Mouse (Mus musculus): Measurements from ENCODE around the gene Tm9sf3.
"Not testable (repeated sequence)": the region's sequence is repeated elsewhere in the genome, so short reads cannot be mapped to it uniquely, and the experiment has no call there.

Tm9sf3 gene

GRCm38 (mm10) chr19:41263630-41264295, at the start of gene Tm9sf3:
Tm9sf3 (minus strand) TSS chr19:41263997.
- peak; percentile 85 for DNase-seq (ENCODE audit: extremely low spot score)

GRCm38 (mm10) chr19:41312587-41312986, 48.8 kb upstream of the Tm9sf3 start:
- not testable (repeated sequence) for DNase-seq (ENCODE audit: extremely low spot score)

DNA sequence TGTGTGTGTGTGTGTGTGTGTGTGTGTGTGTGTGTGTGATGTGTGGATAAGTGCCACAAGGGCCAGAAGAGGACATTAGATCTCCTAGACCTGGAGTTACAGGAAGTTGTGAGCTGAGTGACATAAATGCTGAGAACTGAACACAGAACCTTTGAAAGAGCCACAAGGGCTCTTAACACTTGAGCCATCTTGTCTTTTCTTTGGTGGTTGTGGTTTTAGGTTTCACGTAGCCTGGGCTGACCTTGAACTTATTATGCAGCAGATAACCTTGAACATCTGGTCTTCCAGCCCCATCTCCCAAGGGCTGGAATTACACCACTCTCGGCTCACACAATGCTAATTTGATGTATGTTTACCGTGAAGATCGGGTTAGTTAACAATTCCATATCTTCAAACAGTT, 48.2 kb upstream of the Tm9sf3 start:
- DNase-seq (ENCODE audit: extremely low spot score): no peak

GRCm38 (mm10) chr19:41310971-41311703, 47.3 kb upstream of the Tm9sf3 start:
- DNase-seq (ENCODE audit: extremely low spot score): peak; percentile 53

DNA sequence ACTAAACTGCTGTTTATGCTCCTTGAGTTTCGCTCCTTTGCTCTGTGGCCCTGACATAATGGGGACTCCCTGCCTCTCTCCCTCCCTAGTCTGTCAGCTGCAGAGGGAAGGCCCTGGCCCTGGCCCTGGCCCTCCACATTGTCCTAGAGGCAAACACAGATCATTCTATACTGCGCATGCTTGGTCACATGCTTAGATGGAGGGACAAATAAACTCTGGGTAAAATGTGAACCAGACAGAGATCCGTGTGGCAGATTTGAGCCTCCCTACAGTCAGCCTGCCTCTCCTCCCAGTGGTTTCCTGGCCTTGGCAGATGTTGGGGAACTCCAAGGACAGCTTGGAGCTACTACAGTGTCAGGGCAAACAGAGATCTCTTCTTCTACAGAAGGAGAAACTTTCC, 40.1 kb upstream of the Tm9sf3 start:
- DNase-seq (ENCODE audit: extremely low spot score): no peak

GRCm38 (mm10) chr19:41303433-41303832, 39.6 kb upstream of the Tm9sf3 start:
- no peak for DNase-seq (ENCODE audit: extremely low spot score)

- peak; percentile 35 for DNase-seq (ENCODE audit: extremely low spot score)
Observed at GRCm38 (mm10) chr19:41301856-41302255, 38.1 kb upstream of the Tm9sf3 start.

GRCm38 (mm10) chr19:41299446-41299845, 35.6 kb upstream of the Tm9sf3 start:
- no peak for DNase-seq (ENCODE audit: extremely low spot score)

GRCm38 (mm10) chr19:41290952-41291619, 27.3 kb upstream of the Tm9sf3 start:
- DNase-seq (ENCODE audit: extremely low spot score): no peak

- no peak for DNase-seq (ENCODE audit: extremely low spot score)
Observed at GRCm38 (mm10) chr19:41288568-41288967, 24.8 kb upstream of the Tm9sf3 start.

DNA sequence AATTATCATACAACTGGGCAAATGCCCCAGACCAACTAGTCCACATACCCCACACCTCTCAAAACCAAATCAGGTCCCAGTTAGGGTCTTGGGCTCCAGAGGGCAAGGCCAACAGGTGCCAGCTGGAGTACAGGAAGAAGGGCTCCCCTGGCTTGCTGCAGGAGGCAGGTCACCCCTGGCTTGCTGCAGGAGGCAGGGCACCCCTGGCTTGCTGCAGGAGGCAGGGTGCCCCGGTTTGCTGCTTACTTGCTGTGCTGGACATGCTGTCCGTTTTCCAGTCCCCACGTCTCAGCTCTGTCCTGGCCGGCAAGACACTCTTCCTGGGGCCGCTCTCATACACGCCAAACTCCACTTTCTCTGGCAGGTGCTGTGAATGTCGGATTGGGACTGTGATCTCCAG, 23.4 kb upstream of the Tm9sf3 start:
- no peak for DNase-seq (ENCODE audit: extremely low spot score)

GRCm38 (mm10) chr19:41284515-41284914, 20.7 kb upstream of the Tm9sf3 start:
- DNase-seq (ENCODE audit: extremely low spot score): no peak

GRCm38 (mm10) chr19:41282718-41283117, 18.9 kb upstream of the Tm9sf3 start:
- no peak for DNase-seq (ENCODE audit: extremely low spot score)

- DNase-seq (ENCODE audit: extremely low spot score): no peak
Observed at GRCm38 (mm10) chr19:41282216-41282615, 18.4 kb upstream of the Tm9sf3 start.

DNA sequence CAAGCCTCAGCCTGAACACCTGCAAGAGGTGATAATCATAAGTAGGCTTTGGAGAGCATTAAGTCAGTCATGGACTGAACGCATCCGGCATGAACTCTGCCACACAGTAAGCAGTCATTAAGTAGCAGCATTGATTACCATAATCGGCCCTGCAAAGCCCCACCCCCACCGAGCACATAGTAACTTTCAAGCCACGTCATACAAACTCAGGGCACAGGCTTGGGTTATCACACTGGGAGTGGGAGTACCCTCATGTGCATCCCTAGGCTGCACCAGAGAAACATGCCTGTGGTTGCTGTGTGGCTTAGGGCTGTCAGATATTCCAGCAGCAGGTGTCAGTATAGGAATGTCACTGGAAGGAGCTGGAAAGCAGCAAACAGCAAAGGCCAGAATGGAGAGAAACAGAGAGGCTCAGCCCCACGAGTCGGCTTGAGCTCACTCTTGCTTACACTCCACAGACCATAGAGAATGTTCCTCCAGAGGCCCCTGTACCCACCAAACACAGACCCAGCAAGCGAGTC, 16.0 kb upstream of the Tm9sf3 start:
- no peak for DNase-seq (ENCODE audit: extremely low spot score)

GRCm38 (mm10) chr19:41278606-41279005, 14.8 kb upstream of the Tm9sf3 start:
- DNase-seq (ENCODE audit: extremely low spot score): no peak

GRCm38 (mm10) chr19:41275588-41275987, 11.8 kb upstream of the Tm9sf3 start:
- DNase-seq (ENCODE audit: extremely low spot score): no peak

- DNase-seq (ENCODE audit: extremely low spot score): no peak
Observed at GRCm38 (mm10) chr19:41270906-41271305, 7.1 kb upstream of the Tm9sf3 start.

GRCm38 (mm10) chr19:41270151-41270727, 6.4 kb upstream of the Tm9sf3 start:
- no peak for DNase-seq (ENCODE audit: extremely low spot score)

DNA sequence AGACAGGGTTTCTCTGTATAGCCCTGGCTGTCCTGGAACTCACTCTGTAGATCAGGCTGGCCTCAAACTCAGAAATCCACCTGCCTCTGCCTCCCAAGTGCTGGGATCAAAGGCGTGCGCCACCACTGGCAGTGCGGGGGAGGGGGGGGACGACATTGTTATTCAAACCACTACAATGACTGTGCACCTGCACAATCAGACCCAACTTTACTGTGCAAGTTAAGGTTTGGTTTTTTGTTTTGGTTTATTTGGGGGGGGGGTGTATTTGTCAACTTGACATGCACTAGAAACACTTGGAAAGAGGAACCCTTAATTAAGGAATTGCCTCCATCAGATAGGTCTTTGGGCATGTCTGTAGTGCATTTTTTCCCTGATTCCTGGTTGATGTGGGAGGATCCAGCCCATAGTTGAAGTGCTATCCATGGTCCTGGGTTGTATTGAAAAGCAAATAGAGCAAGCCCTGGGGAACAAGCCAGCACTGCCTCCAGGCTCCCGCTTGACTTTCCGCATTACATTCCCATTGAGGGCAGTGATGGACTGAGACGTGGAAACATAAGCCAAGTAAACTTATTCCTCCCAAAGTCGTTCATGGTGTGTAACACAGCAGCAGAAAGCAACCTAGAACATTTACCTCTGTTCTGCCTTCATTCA, 2.6 kb upstream of the Tm9sf3 start:
- DNase-seq (ENCODE audit: extremely low spot score): no peak

DNA sequence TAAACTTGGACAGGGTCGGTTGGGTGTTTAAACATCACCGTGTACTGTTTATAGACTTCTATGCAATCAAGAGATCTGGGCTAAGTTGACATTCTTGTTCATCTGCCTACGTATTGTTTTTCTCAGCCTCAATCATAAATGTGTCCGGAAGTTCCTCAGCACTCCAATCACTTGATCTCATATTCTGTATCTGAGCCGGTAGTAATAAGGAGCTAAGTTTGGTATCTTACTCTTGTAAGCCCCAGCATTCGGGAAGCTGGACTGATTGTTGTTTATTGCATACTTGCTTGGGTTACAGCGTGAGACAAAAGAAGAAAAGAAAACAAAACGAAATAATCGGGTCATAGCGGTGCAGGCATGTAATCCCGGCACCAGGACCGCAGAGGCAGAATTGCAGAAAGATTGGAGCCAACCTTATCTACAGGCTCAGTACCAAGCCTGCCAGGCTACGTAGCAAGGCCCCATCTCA, 568 bp upstream of the Tm9sf3 start:
- DNase-seq (ENCODE audit: extremely low spot score): no peak

Data from embryo, embryonic 9.5 days (tissue).